Mouse (Mus musculus) forebrain, embryonic 10.5 days (tissue): Measurements from ENCODE around the gene Tmc6. TPM values are rescaled to one million over a fixed set of nuclear protein-coding genes. Genes with fewer than 3 reads are reported as not detected.
A peak's percentile ranks its signal among the peaks of the same experiment; 100 is the strongest.
"Not testable (repeated sequence)": the region's sequence is repeated elsewhere in the genome, so short reads cannot be mapped to it uniquely, and the experiment has no call there.

Experiments used
- DNase-seq: peaks from one replicate; pipeline ENCODE4 v3.0.0-alpha.2; 2017; ENCODE audit warnings: low spot score; ENCODE audit errors: extremely low spot score
- H3K27ac ChIP-seq: fragments of 300-500 bp; sonication (generic); 2 replicates; pipeline ENCODE4 v1.5.1; 2016; ENCODE audit warnings: mild to moderate bottlenecking
- H3K27me3 ChIP-seq: fragments of 300-500 bp; sonication (generic); 2 replicates; pipeline ENCODE4 v1.6.1; 2016; ENCODE audit warnings: mild to moderate bottlenecking; ENCODE audit not compliant: poor library complexity, severe bottlenecking
- H3K36me3 ChIP-seq: fragments of 300-500 bp; sonication (generic); replicated peaks from 2 replicates; pipeline ENCODE4 v1.6.1; 2016; ENCODE audit warnings: mild to moderate bottlenecking, moderate library complexity
- H3K4me1 ChIP-seq: fragments of 300-500 bp; sonication (generic); 2 replicates; pipeline ENCODE4 v1.6.1; 2016
- H3K4me3 ChIP-seq: fragments of 300-500 bp; sonication (generic); 2 replicates; pipeline ENCODE4 v1.5.1; 2016; ENCODE audit warnings: mild to moderate bottlenecking, moderate library complexity
- H3K9me3 ChIP-seq: fragments of 300-500 bp; sonication (generic); 2 replicates; pipeline ENCODE4 v1.6.1; 2016; ENCODE audit warnings: mild to moderate bottlenecking, moderate library complexity
- WGBS: fragments of 180-500 bp; shearing (Covaris S2); methylation state at CpG from one replicate; pipeline ENCODE4 v1.1.7; 2016; 5-methylcytosine and 5-hydroxymethylcytosine counted together
- polyA plus RNA-seq: library from polyadenylated mRNA; unstranded; fragments of >200 nt; fragmentation: Nextera tagmentation; extraction: Ambion mirVana; gene quantifications from 2 replicates; pipeline ENCODE4 v1.2.1, GENCODE M21; 2016

The Tmc6 gene
- polyA plus RNA-seq, 1 experiment from 2014 or later = 12.2 TPM

DNA sequence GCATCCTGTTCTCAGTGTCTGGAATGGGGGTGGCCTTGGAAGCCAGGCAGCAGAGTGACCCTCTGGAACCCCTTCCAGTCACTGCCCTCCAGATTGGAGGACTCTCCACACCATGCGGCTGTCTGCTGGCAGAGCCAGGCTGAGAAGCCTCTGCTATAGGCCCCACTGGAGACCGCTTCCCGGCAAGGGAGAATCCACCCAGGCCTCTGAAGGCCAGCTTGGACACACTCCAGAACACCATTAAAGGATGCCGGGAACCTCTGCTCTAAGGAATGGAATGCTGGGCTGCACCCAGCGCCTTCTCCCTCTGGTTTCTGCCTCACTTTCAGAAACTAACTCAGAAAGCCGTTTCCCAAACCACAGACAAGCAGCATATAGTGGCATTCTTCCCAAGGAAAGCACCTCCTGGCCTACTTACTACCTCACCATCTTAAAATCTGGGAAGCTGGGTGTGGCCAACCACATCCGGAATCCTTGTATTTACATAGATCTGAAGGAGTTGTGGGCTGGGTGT is 40.8 kb upstream of the Tmc6 start:
- WGBS = 96% methylated on average over 7 of the region's 7 CpGs
- peaks cover 65% of the 10 kb centered on the region for H3K36me3 ChIP-seq
- no peak for DNase-seq
- no peak overlapping the region for H3K27ac ChIP-seq
- H3K4me3 ChIP-seq = no peak overlapping the region
- no peaks in the 10 kb centered on the region for H3K27me3 ChIP-seq
- peaks cover 68% of the 10 kb centered on the region for H3K4me1 ChIP-seq
- H3K9me3 ChIP-seq = no peaks in the 10 kb centered on the region

DNA sequence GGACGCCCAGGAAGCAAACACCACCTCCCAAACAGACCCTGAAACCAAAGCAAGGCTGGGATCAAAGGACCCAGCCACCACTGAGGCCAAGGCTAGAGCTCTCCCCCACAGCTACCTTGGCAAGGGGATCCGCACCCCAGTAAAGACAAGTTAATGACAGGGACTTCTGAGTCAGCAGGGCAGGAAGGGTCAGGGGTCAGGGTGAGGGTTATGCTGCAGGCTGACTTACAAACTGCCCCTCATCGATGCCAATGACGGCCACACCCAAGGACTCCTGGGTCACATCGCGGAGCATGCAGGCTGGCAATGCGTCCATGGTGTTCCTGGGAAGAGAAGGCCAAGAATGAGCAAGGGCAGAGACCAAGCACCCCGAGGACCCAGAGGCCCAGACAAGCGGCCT is 39.9 kb upstream of the Tmc6 start:
- WGBS = 92% methylated on average over 9 of the region's 9 CpGs
- Histone ChIP-seq H3K27ac (no peak overlapping the region), H3K27me3 (no peaks in the 10 kb centered on the region), H3K9me3 (no peaks in the 10 kb centered on the region), H3K4me3 (no peak overlapping the region), H3K36me3 (peaks cover 75% of the 10 kb centered on the region), H3K4me1 (peaks cover 59% of the 10 kb centered on the region)
- no peak for DNase-seq

DNA sequence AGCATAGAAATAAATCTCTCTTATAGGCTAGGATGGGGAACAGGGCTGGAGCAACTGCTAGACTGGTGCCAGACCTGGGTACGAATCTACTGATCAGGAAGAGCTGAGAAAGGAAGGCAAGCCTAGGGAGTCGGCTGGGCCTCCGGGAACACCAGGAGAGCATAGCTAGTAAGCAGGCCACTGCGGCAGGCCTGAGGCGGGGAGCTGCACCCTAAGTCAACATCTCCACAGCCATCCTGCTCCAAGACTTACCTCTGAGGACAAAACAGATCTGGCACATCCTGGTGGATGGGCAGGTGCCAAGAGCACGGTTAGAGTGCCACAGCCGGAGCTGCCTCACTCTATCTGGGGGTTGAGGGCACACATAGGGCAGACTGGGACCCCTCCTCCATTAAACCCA is 38.2 kb upstream of the Tmc6 start:
- 93% methylated on average over 7 of the region's 7 CpGs for WGBS
- H3K36me3 ChIP-seq = peaks cover 91% of the 10 kb centered on the region
- no peak for DNase-seq

DNA sequence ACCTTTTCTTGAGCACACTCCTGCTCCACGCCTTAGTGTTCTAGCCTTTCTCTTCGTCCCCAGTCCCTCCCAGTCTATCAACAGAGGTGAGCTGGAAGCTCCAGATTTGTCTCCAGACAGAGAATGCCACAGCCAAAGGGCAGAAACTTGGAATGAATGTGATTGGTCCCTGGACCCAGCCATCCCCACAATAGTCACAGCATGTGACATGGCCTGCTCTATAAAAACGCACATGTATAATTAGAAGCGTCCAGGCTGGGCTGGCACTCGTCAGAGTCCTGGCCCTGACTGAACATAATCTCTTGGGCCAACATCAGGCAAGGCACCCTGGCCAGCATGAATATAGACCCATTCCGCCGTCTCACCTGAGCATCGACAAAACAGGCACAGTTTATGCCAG is 37.1 kb upstream of the Tmc6 start:
- Histone ChIP-seq H3K36me3 (peaks cover 100% of the 10 kb centered on the region), H3K27ac (no peak overlapping the region)
- 78% methylated on average over 8 of the region's 8 CpGs for WGBS

More for the DNA sequence above, 38.2 kb upstream of the Tmc6 start:
- peaks cover 42% of the 10 kb centered on the region for H3K4me1 ChIP-seq
- no peak overlapping the region for H3K27ac ChIP-seq
- H3K4me3 ChIP-seq = no peak overlapping the region
- no peaks in the 10 kb centered on the region for H3K27me3 ChIP-seq
- no peaks in the 10 kb centered on the region for H3K9me3 ChIP-seq

DNA sequence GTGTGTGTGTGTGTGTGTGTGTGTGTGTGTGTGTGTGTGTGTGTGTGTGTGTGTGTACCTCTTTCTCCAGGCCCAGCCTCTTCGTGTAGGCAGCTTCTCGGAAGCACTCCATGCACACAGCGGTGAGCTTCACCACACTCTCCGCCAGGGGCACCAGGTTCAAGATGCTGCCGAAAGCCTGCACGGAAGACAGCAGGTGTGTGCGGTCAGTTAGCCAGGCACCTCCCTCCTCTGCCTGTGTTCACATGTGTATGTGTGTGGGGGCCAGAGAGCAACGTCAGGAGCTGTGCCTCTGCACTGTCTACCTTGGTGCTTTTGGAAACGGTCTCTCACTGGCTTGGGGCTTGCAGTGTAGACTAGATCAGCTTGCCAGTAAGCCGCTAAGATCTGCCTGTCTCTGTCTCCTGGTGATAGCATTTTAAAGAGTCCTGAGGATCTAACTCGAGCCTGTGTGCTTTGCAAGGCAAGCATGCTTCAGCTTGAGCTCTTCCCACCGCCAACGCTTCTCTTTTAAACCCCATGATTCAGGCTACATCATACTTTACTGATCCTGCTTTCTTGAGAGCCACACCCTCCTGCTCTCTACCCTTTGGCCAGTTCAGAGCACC is 34.5 kb upstream of the Tmc6 start:
- peaks cover 15% of the 10 kb centered on the region for H3K4me1 ChIP-seq
- H3K9me3 ChIP-seq = no peaks in the 10 kb centered on the region
- H3K27me3 ChIP-seq = no peaks in the 10 kb centered on the region
- no peak for DNase-seq
- H3K4me3 ChIP-seq = no peak overlapping the region
- peaks cover 100% of the 10 kb centered on the region for H3K36me3 ChIP-seq
- no peak overlapping the region for H3K27ac ChIP-seq
- WGBS = 92% methylated on average over 13 of the region's 13 CpGs

More for the DNA sequence above, 37.1 kb upstream of the Tmc6 start:
- H3K4me1 ChIP-seq = peaks cover 31% of the 10 kb centered on the region
- H3K4me3 ChIP-seq = no peak overlapping the region
- H3K9me3 ChIP-seq = no peaks in the 10 kb centered on the region
- DNase-seq = no peak
- no peaks in the 10 kb centered on the region for H3K27me3 ChIP-seq

DNA sequence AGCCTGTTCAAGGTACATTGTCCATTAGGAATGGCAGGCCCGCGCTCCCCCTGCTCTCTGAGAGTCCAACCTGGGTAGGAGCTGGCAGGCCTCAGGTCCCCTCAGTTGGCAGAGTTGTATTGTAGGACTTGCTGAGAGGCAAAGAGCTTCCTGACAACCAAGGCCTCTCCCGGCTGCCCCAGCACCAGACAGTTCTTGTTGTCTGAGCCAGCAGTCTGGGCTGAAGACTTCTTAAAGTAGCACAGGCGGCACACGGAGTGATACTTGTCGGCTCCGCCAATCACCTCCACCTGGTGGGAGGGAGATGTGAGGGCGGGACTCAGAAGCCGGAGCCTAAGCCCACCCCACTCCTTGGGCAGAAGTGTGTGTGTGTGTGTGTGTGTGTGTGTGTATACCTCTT is 33.9 kb upstream of the Tmc6 start:
- DNase-seq, H3K9me3 ChIP-seq, H3K27me3 ChIP-seq, H3K4me3 ChIP-seq, H3K27ac ChIP-seq: not testable (repeated sequence)
- Histone ChIP-seq H3K4me1 (peaks cover 21% of the 10 kb centered on the region), H3K36me3 (peaks cover 95% of the 10 kb centered on the region)
- 92% methylated on average over 9 of the region's 9 CpGs for WGBS

DNA sequence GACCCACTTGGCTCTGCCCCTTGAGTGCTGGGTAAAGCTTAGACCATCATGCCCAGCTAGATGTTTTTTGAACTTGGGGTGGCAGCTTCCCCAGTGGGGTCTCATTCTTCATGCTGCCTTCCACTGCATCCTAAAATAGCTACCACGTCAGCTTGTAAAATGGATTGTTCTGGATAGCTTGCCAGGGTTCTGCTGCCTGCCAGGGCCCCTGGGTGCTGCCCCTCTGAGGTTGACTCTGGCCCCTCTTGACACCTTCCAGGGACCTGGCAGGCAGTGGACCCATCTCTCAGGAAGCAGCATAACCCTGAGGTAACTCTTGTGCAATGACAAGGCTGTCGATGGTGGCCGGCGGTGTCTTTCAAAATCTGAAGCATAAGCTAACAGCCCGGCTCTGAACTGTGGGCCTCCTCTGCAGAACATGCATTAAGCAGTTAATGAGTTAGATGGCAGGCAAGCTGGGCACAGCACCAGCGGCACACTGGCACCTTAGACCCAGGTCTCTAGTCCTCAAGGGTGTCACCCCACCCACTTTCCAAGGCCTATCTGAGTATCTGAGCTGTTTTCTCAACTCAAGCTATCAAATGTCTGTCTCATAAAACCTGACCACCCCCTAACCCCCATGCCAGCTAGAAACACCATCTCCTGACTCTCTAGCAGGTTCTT is 32.8 kb upstream of the Tmc6 start:
- Histone ChIP-seq H3K27me3 (no peaks in the 10 kb centered on the region), H3K36me3 (peaks cover 85% of the 10 kb centered on the region), H3K4me3 (no peak overlapping the region), H3K27ac (no peak overlapping the region), H3K4me1 (peaks cover 31% of the 10 kb centered on the region), H3K9me3 (no peaks in the 10 kb centered on the region)
- 94% methylated on average over 6 of the region's 6 CpGs for WGBS
- DNase-seq = no peak

DNA sequence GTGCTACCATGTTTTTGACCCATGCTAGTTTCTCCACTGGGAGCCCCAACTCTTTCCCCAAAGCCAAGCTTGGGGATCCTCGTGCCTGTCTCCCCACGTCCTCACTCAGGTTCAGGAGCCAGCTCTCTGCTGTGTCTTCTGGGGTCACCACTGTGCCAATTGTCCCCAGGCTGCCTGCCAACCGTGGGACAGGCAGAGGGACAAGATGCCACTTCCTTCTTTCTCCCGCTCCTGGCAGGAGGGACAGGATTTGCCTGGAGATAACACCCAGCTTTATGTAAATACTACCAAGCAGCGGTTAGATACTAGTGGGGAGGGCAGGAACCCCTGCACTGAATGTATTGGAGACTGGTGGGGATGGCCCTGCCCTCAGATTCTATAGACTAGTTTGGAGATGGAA is 31.9 kb upstream of the Tmc6 start:
- 86% methylated on average over 5 of the region's 5 CpGs for WGBS
- H3K27ac ChIP-seq = no peak overlapping the region
- H3K27me3 ChIP-seq = no peaks in the 10 kb centered on the region
- peaks cover 76% of the 10 kb centered on the region for H3K36me3 ChIP-seq
- no peak overlapping the region for H3K4me3 ChIP-seq
- H3K9me3 ChIP-seq = no peaks in the 10 kb centered on the region
- DNase-seq = no peak
- H3K4me1 ChIP-seq = peaks cover 32% of the 10 kb centered on the region

DNA sequence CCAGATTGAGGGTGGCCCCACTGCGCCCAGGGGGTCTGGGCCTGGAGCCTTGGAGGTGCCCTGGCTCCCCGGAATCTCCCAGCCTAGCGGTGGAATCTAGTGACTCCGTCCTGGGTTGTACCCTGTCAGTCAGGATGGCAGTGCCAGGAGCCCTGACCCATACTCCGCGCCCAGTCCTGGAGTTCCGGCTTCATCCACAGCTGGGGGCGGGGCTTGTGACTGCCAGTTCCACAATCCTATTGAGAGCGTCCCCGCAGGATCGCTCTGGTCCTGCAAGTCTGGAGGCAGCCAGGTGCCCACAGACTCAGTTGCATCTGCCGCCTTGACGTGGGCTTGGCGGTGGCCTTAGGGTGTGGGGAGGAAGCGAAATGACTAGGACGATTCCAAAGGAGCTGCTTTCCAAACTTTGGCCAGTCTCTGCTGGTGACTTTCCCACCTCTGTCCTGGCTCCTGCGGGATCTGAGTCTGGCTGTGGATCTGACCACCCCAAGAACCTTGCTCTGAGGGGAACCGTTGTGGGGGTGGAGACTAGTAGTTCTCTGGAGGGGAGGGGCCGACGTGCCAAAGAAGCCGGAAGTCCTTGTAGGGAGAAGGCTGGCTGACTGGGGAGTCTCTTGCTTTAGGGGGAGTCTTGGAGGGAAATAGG is 28.5 kb upstream of the Tmc6 start:
- Histone ChIP-seq H3K27ac (peak overlapping the region; percentile 85), H3K27me3 (0 out of 2 replicates have a peak, but pooled peaks cover 4% of the 10 kb centered on the region)

DNA sequence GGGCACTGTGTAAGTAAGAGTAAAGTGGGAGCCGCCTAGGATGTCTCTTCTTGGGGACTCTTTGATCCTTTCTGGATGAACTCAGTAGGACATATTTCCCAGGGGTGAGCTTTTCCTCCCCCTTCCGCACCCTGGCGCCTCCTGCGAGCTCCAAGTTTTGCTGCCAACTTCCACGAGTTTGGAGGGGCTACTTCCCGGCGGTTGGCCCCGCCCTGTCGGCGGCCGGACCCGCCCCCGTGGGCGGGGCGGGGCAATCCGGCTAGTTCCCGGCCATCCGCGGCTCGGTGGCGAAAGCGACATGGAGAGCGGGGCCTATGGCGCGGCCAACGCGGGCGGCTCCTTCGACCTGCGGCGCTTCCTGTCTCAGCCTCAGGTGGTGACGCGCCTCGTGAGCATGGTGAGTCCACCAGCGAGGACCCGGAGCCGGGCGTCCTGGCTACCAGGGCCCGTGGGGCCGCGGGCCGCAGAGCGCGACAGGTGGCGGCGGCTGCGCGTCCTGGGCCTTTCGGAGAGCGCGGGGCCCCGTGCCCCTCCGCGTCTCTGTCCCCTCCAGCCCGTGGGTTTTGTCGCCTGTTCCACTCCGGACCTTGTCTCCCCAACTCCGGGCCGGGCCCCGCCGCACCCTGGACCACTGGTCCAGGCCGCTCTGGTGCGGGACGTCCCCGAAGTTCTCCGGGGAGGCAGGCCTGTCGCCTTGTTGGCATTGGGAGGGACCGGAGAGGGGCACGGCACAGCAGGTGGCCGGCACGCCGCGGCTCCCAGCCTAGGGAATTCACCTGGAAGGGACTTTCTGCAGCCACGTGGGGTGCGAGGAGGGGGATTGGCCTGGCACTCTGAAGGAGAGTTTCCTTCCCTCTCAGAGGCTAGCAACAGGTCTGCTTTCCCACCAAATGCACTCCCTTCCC is 27.7 kb upstream of the Tmc6 start, which contains the start of the genes Gm20708 and Syngr2:
Gene Gm20708, plus strand, starts transcription at position 262 of the 905 bp plus-strand sequence.
Gene Syngr2, plus strand, starts transcription at position 262 of the 905 bp plus-strand sequence.
- WGBS = under 1% methylated on average over 75 of the region's 75 CpGs

More for the DNA sequence above, 28.5 kb upstream of the Tmc6 start:
- Histone ChIP-seq H3K36me3 (peaks cover 42% of the 10 kb centered on the region), H3K4me1 (peaks cover 32% of the 10 kb centered on the region), H3K4me3 (peak overlapping the region; percentile 92), H3K9me3 (no peaks in the 10 kb centered on the region)
- under 1% methylated on average over 21 of the region's 21 CpGs for WGBS
- peak; percentile 82 for DNase-seq

DNA sequence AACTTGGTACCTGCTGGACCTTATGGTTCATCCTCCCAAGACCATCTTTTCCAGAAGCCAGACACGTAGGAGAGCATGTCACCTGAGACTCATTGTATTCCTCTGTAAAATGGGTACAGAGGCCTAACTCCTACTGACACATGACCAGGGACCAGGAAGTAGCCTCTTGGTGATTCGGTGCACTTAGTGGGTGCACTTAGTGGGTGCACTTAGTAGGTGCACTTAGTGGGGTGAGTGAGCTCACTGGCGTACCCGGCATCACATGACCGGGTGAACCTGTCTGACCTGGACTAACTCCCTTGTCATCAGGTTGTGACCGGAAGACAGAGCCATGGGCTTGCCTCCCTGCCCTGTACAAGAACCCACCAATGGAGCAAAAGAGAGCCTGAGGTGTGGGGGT is 24.8 kb upstream of the Tmc6 start:
- 93% methylated on average over 6 of the region's 6 CpGs for WGBS
- no peaks in the 10 kb centered on the region for H3K9me3 ChIP-seq
- H3K36me3 ChIP-seq = peaks cover 5% of the 10 kb centered on the region
- no peak overlapping the region for H3K27ac ChIP-seq
- 0 out of 2 replicates have a peak, but pooled peaks cover 4% of the 10 kb centered on the region for H3K27me3 ChIP-seq
- H3K4me3 ChIP-seq = no peak overlapping the region
- no peak for DNase-seq
- peaks cover 36% of the 10 kb centered on the region for H3K4me1 ChIP-seq

More for the DNA sequence above, 27.7 kb upstream of the Tmc6 start, which contains the start of the genes Gm20708 and Syngr2:
- Histone ChIP-seq H3K4me3 (peak within 1 kb of the TSS; percentile 92), H3K36me3 (peaks cover 34% of the 10 kb centered on the region), H3K27ac (peak within 1 kb of the TSS; percentile 85), H3K9me3 (no peaks in the 10 kb centered on the region), H3K4me1 (peaks cover 32% of the 10 kb centered on the region), H3K27me3 (0 out of 2 replicates have a peak, but pooled peaks cover 4% of the 10 kb centered on the region)
- peak; percentile 83 for DNase-seq

DNA sequence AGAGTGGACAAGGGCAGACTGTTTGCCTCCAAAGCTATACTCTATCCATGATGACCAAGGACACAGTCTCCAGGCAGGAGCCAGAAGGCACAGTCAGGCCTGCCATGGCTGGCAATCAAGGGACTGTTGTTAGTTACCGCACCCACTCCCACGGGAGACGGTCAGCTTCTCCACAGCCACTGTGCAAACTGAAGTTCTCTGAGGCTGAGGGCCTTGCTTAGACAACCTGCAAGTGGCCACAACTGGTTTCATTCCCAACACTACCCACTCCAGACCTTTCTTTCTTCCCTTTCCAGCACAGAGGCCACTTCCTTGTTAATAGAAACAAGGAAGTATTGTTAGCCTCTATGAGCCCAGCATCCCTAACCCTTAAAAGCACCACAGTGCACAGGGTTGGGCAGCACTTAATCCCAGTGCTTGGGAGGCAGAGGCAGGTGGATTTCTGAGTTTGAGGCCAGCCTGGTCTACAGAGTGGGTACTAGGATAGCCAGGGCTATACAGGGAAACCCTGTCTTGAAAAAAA is 21.2 kb upstream of the Tmc6 start:
- WGBS = 98% methylated on average over 3 of the region's 3 CpGs
- H3K4me1 ChIP-seq = peaks cover 10% of the 10 kb centered on the region; the same call in 1 of the 2 replicates
- H3K4me3 ChIP-seq = no peak overlapping the region
- H3K36me3 ChIP-seq = no peaks in the 10 kb centered on the region
- H3K27ac ChIP-seq = no peak overlapping the region
- no peak for DNase-seq
- 0 out of 2 replicates have a peak, but pooled peaks cover 4% of the 10 kb centered on the region for H3K27me3 ChIP-seq
- H3K9me3 ChIP-seq = no peaks in the 10 kb centered on the region
